Mouse (Mus musculus): ENCODE measurements around the gene Crispld2.

The Crispld2 gene

GRCm38 (mm10) chr8:120001712-120002111 is 9.5 kb downstream of the Crispld2 start:
- DNase-seq, result no peak

- no peak for DNase-seq
Observed at GRCm38 (mm10) chr8:120002348-120002747, 10.1 kb downstream of the Crispld2 start.

- DNase-seq, result peak; percentile 55 to 58
Observed at GRCm38 (mm10) chr8:120004154-120004702, 12.0 kb downstream of the Crispld2 start.

- no peak for DNase-seq
Observed at GRCm38 (mm10) chr8:120004705-120005381, 12.6 kb downstream of the Crispld2 start.

- DNase-seq, result no peak
Observed at GRCm38 (mm10) chr8:120006645-120007160, 14.5 kb downstream of the Crispld2 start.

GRCm38 (mm10) chr8:120007178-120007577 is 14.9 kb downstream of the Crispld2 start:
- no peak for DNase-seq

GRCm38 (mm10) chr8:120009284-120009683 is 17.0 kb downstream of the Crispld2 start:
- no peak for DNase-seq

- DNase-seq, result peak; percentile 55 to 73
Observed at GRCm38 (mm10) chr8:120012491-120012890, 20.3 kb downstream of the Crispld2 start.

- DNase-seq, result peak; percentile 65 to 68
Observed at GRCm38 (mm10) chr8:120012927-120013326, 20.7 kb downstream of the Crispld2 start.

GRCm38 (mm10) chr8:120014267-120015023 is 22.2 kb downstream of the Crispld2 start:
- DNase-seq, result no peak

- DNase-seq, result no peak
Observed at GRCm38 (mm10) chr8:120015916-120016315, 23.7 kb downstream of the Crispld2 start.

- no peak for DNase-seq
Observed at GRCm38 (mm10) chr8:120016424-120016823, 24.2 kb downstream of the Crispld2 start.

GRCm38 (mm10) chr8:120017349-120017748 is 25.1 kb downstream of the Crispld2 start:
- DNase-seq, result no peak

GRCm38 (mm10) chr8:120017786-120018185 is 25.5 kb downstream of the Crispld2 start:
- peak in 1 of 2 experiments; percentile 30 for DNase-seq

- no peak for DNase-seq
Observed at GRCm38 (mm10) chr8:120018379-120018778, 26.1 kb downstream of the Crispld2 start.

GRCm38 (mm10) chr8:120019297-120019696 is 27.1 kb downstream of the Crispld2 start:
- peak in 1 of 2 experiments; percentile 53 for DNase-seq

GRCm38 (mm10) chr8:120020298-120020697 is 28.1 kb downstream of the Crispld2 start:
- DNase-seq, result no peak

GRCm38 (mm10) chr8:120026199-120026598 is 34.0 kb downstream of the Crispld2 start:
- DNase-seq, result no peak

- DNase-seq, result no peak
Observed at GRCm38 (mm10) chr8:120026991-120027390, 34.8 kb downstream of the Crispld2 start.

- no peak for DNase-seq
Observed at GRCm38 (mm10) chr8:120030447-120030846, 38.2 kb downstream of the Crispld2 start.

- DNase-seq, result peak; percentile 64 to 70
Observed at GRCm38 (mm10) chr8:120032549-120033208, 40.4 kb downstream of the Crispld2 start.

GRCm38 (mm10) chr8:120034471-120034870 is 42.2 kb downstream of the Crispld2 start:
- no peak for DNase-seq

- DNase-seq, result no peak
Observed at GRCm38 (mm10) chr8:120036111-120036510, 43.9 kb downstream of the Crispld2 start.

Measured in cerebellum, postnatal 10 days (tissue).